Mouse (Mus musculus) bone marrow macrophage, adult 2 months (primary cell): ENCODE data around the gene Sp110. TPM values are rescaled to one million over a fixed set of nuclear protein-coding genes. Genes with fewer than 3 reads are reported as not detected.
"Not testable (repeated sequence)": the region's sequence is repeated elsewhere in the genome, so short reads cannot be mapped to it uniquely, and the experiment has no call there.

Source experiments
- H3K27ac ChIP-seq: 2 replicates; pipeline ENCODE4 v1.5.1; 2012; ENCODE audit warnings: low read depth, low read length; ENCODE audit not compliant: insufficient read depth
- H3K4me1 ChIP-seq: 2 replicates; pipeline ENCODE4 v1.6.1; 2012; ENCODE audit warnings: low read length; ENCODE audit not compliant: control insufficient read depth, insufficient read depth
- H3K4me3 ChIP-seq: 2 replicates; pipeline ENCODE4 v1.5.1; 2012; ENCODE audit warnings: mild to moderate bottlenecking, low read length, moderate library complexity; ENCODE audit not compliant: insufficient read depth
- polyA plus RNA-seq: library from polyadenylated mRNA; stranded (reverse); fragments of >200 nt; gene quantifications from 2 replicates; pipeline ENCODE4 v1.2.4, GENCODE M21; 2012; ENCODE audit not compliant: missing spikeins, insufficient read depth, insufficient read length

Gene Sp110
- polyA plus RNA-seq, 1 experiment = 112 TPM

- not testable (repeated sequence) for H3K4me3 ChIP-seq, H3K4me1 ChIP-seq, H3K27ac ChIP-seq
These were observed 18.5 kb downstream of the Sp110 start for GRCm38 (mm10) chr1:85580148-85580534.

- not testable (repeated sequence) for H3K4me3 ChIP-seq, H3K27ac ChIP-seq, H3K4me1 ChIP-seq
These were observed 19.1 kb downstream of the Sp110 start for GRCm38 (mm10) chr1:85579199-85580147.

DNA sequence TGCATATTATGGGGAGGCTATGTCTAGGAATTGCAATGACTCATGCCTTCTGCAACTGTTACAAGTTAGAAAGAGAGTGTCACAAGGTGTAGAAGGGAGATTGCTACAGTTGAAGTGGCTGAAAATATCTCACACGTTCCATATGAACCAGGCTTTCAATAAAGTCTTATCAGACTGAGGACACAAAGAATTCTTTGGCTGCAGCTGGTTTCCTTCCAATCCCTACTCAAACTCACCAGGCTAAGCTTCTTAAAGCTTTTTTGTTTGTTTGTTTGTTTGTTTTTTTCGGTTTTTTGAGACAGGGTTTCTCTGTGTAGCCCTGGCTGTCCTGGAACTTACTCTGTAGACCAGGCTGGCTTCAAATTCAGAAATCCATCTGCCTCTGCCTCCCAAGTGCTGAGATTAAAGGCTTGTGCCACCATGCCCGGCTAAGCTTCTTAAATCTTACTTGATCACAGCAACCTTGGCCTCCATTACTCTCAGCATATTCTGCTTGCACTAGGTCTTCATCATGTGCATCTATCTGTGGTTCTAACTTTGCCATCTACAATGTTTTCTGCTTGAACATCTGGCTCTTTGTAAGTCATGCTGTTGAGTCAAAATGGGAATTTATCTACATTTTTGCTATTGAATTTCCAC lies 20.1 kb downstream of the Sp110 start:
- not testable (repeated sequence) for H3K4me3 ChIP-seq, H3K27ac ChIP-seq, H3K4me1 ChIP-seq

- not testable (repeated sequence) for H3K4me1 ChIP-seq, H3K4me3 ChIP-seq, H3K27ac ChIP-seq
These were observed 23.2 kb downstream of the Sp110 start, which contains the start of gene G530012D18Rik for GRCm38 (mm10) chr1:85575376-85575775. Gene G530012D18Rik (plus strand): TSS chr1:85575676.

DNA sequence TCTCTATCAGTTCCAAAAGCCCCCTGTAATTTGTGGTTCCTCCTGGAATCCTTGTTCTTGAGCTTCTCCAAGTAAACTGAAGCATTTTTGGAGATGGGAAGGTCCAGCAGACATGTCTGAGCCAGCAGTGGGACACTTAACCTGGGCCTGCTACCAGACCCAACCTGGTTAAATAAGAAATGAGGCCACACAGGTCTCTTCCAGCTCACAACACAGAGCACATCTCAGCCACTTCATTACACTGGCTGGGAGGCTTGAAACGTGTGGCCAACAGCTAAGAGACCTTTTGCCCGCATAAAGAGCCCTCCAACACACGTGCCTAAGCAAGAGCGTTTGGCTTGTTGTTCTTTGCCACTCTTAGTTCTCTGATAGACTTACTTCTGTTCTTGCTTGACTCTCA lies 25.1 kb downstream of the Sp110 start:
- H3K27ac ChIP-seq, H3K4me1 ChIP-seq, H3K4me3 ChIP-seq: not testable (repeated sequence)

DNA sequence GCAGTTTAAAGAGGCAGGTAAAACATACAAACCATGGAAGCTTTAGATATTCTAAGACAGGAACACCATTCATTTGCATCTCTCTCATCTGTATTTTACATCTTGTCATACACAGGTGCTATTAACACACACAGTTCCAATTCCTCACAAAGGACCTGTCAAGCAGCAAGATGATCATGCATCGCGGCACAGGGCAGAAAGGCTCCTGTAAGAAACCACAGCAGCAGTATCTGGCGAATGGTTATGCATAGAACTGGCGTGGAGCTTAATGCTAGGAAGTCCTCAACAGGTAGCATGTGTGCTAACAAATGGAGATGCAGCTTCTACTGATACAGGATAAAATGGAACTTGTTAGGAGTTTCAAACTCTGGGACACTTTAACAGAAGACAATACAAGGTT lies 43.4 kb downstream of the Sp110 start:
- not testable (repeated sequence) for H3K27ac ChIP-seq, H3K4me3 ChIP-seq, H3K4me1 ChIP-seq

DNA sequence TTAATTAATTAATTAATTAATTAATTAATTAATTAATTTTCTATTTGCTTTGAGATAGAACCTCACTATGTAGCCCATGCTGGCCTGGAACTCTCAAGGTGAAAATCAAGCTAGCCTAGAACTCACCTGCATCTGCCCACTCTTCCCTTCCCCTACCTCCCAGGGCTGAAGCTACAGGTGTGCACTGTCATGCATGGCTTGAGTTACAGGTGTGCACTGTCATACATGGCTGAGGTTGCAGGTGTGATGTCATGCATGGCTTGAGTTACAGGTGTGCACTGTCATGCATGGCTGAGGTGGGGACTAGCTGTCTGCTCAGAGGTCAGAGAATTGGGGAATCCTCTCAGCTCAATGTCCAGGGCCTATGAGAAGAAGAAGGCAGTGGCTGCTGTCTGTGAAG lies 52.2 kb downstream of the Sp110 start:
- H3K4me3 ChIP-seq = not testable (repeated sequence)

GRCm38 (mm10) chr1:85543818-85544217 lies 54.8 kb downstream of the Sp110 start:
- H3K4me3 ChIP-seq, H3K4me1 ChIP-seq, H3K27ac ChIP-seq: not testable (repeated sequence)

More for the DNA sequence above, 52.2 kb downstream of the Sp110 start:
- not testable (repeated sequence) for H3K4me1 ChIP-seq, H3K27ac ChIP-seq

DNA sequence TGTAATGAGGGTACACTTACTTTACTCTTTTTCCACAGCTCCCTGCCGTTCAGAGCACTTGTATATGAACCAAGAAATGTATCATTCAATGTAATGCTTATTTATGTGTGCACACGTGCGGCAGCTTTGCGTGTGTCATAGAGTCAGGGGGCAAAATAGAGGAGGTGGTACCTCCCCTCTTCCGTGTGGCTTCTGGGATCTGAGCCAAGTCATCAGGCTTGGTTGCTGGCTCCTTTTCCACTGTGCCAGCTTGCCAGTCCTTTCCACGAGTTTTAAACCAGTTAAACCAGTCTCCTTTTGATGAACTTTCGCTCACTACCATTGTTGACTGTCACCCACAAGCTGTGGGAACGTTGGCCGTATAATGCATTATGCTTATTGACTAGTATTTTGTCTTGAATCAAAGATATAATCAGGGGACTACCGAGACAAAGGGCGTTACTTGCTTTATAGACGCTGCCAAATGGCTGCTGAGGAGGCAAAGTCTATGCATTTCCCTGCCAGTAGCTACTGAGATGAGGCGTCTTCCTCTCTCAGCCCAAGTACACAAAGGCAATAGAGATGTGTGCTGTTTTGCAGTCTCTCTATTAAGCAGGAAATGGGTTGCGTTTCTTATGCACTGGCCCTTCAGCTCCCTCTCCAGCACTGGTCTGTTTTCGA lies 70.0 kb downstream of the Sp110 start:
- H3K4me3 ChIP-seq, H3K27ac ChIP-seq, H3K4me1 ChIP-seq: not testable (repeated sequence)

Other genes with a start within 250 kb of the Sp110 start
- not detected in 2 replicates for gene G530012D18Rik, start 23.1 kb downstream of the Sp110 start, polyA plus RNA-seq
- gene Sp140, start 1.6 kb upstream of the Sp110 start, polyA plus RNA-seq = 69.8 and 72.9 TPM in 2 replicates
- 267 and 291 TPM in 2 replicates for gene Sp100, start 51.2 kb upstream of the Sp110 start, polyA plus RNA-seq
- gene A630001G21Rik, start 179.8 kb upstream of the Sp110 start, polyA plus RNA-seq = 110 and 111 TPM in 2 replicates
- gene Cab39, start 194.6 kb upstream of the Sp110 start, polyA plus RNA-seq = 110 and 119 TPM in 2 replicates